Mouse (Mus musculus) forebrain, postnatal 0 days (tissue): ENCODE results near the gene Isyna1. TPM values are rescaled to one million over a fixed set of nuclear protein-coding genes. Genes with fewer than 3 reads are reported as not detected.

ENCODE experiments used
- ATAC-seq: fragments of 200-750 bp; cut with Nextera tagmentation; 2 replicates; pipeline ENCODE4 v1.8.0; 2017; ENCODE audit warnings: mild to moderate bottlenecking, moderate library complexity
- DNase-seq: peaks from one replicate; pipeline ENCODE4 v3.0.0-alpha.2; 2015
- H3K27ac ChIP-seq: fragments of 300-500 bp; sonication (generic); 2 replicates; pipeline ENCODE4 v1.5.1; 2014; ENCODE audit warnings: low read depth, mild to moderate bottlenecking, antibody characterized with exemption, low read length, moderate library complexity, mixed read lengths
- H3K27me3 ChIP-seq: fragments of 300-500 bp; sonication (generic); 2 replicates; pipeline ENCODE4 v1.6.1; 2014; ENCODE audit warnings: mild to moderate bottlenecking, low read length, mixed read lengths; ENCODE audit not compliant: insufficient read depth
- H3K36me3 ChIP-seq: fragments of 300-500 bp; sonication (generic); 2 replicates; pipeline ENCODE4 v1.6.1; 2014; ENCODE audit warnings: mild to moderate bottlenecking, moderate library complexity; ENCODE audit not compliant: insufficient read depth
- H3K4me1 ChIP-seq: fragments of 300-500 bp; sonication (generic); 2 replicates; pipeline ENCODE4 v1.6.1; 2014; ENCODE audit warnings: antibody characterized with exemption; ENCODE audit not compliant: insufficient read depth
- H3K4me2 ChIP-seq: fragments of 300-500 bp; sonication (generic); 2 replicates; pipeline ENCODE4 v1.6.1; 2014; ENCODE audit warnings: low read depth, mild to moderate bottlenecking, moderate library complexity
- H3K4me3 ChIP-seq: fragments of 300-500 bp; sonication (generic); 2 replicates; pipeline ENCODE4 v1.5.1; 2014; ENCODE audit warnings: low read depth, low read length, mixed read lengths
- H3K9ac ChIP-seq: fragments of 300-500 bp; sonication (generic); 2 replicates; pipeline ENCODE4 v1.6.1; 2014; ENCODE audit warnings: mild to moderate bottlenecking
- H3K9me3 ChIP-seq: fragments of 300-500 bp; sonication (generic); 2 replicates; pipeline ENCODE4 v1.6.1; 2016; ENCODE audit warnings: low read length
- CTCF ChIP-seq: sonication (generic); IDR thresholded peaks from 2 replicates; pipeline ENCODE4 v1.5.1; 2016; ENCODE audit warnings: antibody characterized with exemption, control low read depth, low read depth
- WGBS: fragments of 180-500 bp; shearing (Covaris S2); extraction: QIAGEN DNeasy Blood & Tissue Kit; methylation state at CpG from one replicate; pipeline ENCODE4 v1.1.7; 2014; 5-methylcytosine and 5-hydroxymethylcytosine counted together
- polyA plus RNA-seq: library from polyadenylated mRNA; unstranded; fragments of >200 nt; fragmentation: Nextera tagmentation; extraction: Ambion mirVana; gene quantifications from 2 replicates; pipeline ENCODE4 v1.2.1, GENCODE M21; 2015
- total RNA-seq: library from RNA; depleted of rRNA; stranded (reverse); fragments of >200 nt; gene quantifications from 2 replicates; pipeline ENCODE4 v1.2.3, GENCODE M21; 2014

Isyna1 gene
- total and polyA plus RNA-seq, 2 experiments from 2014 or later: 106 to 136 TPM

- Histone ChIP-seq H3K4me1 (peaks cover 24% of the 10 kb centered on the region), H3K27ac (peak overlapping the region; percentile 58; the same call in 1 of the 2 replicates), H3K27me3 (peaks cover 14% of the 10 kb centered on the region; the same call in 1 of the 2 replicates), H3K9ac (no peak overlapping the region; the same call in 1 of the 2 replicates), H3K36me3 (no peaks in the 10 kb centered on the region), H3K4me3 (peak overlapping the region; percentile 34; the same call in 1 of the 2 replicates), H3K9me3 (no peaks in the 10 kb centered on the region), H3K4me2 (peak overlapping the region; percentile 89)
- 0% methylated on average over 6 of the region's 6 CpGs for WGBS
- peak; percentile 82 for DNase-seq
- peak; percentile 94 for TF ChIP-seq CTCF
- no peak for ATAC-seq
Measured at GRCm38 (mm10) chr8:70611849-70612248, 17.7 kb downstream of the Isyna1 start.

GRCm38 (mm10) chr8:70613763-70614162 is 19.6 kb downstream of the Isyna1 start:
- no peak overlapping the region for H3K4me3 ChIP-seq
- TF ChIP-seq CTCF: no peak
- no peak overlapping the region for H3K9ac ChIP-seq
- H3K4me2 ChIP-seq: no peak overlapping the region
- no peak overlapping the region for H3K27ac ChIP-seq
- peaks cover 16% of the 10 kb centered on the region for H3K4me1 ChIP-seq
- WGBS: 9% methylated on average over 1 of the region's 1 CpGs
- DNase-seq (no peak), ATAC-seq (no peak)
- H3K36me3 ChIP-seq: no peaks in the 10 kb centered on the region
- H3K9me3 ChIP-seq: no peaks in the 10 kb centered on the region
- peaks cover 14% of the 10 kb centered on the region; the same call in 1 of the 2 replicates for H3K27me3 ChIP-seq

GRCm38 (mm10) chr8:70614469-70614868 is 20.3 kb downstream of the Isyna1 start:
- no peaks in the 10 kb centered on the region for H3K9me3 ChIP-seq
- ATAC-seq: no peak
- H3K9ac ChIP-seq: no peak overlapping the region
- no peak overlapping the region for H3K27ac ChIP-seq
- H3K36me3 ChIP-seq: no peaks in the 10 kb centered on the region
- H3K4me3 ChIP-seq: no peak overlapping the region
- H3K4me2 ChIP-seq: no peak overlapping the region
- peaks cover 9% of the 10 kb centered on the region; the same call in 1 of the 2 replicates for H3K27me3 ChIP-seq
- TF ChIP-seq CTCF: no peak
- 76% methylated on average over 5 of the region's 5 CpGs for WGBS
- H3K4me1 ChIP-seq: peaks cover 12% of the 10 kb centered on the region; the same call in 1 of the 2 replicates
- no peak for DNase-seq

- Histone ChIP-seq H3K27me3 (peaks cover 9% of the 10 kb centered on the region; the same call in 1 of the 2 replicates), H3K27ac (no peak overlapping the region), H3K4me1 (peaks cover 10% of the 10 kb centered on the region; the same call in 1 of the 2 replicates), H3K9ac (no peak overlapping the region), H3K4me3 (no peak overlapping the region), H3K4me2 (no peak overlapping the region), H3K36me3 (no peaks in the 10 kb centered on the region), H3K9me3 (no peaks in the 10 kb centered on the region)
- TF ChIP-seq CTCF: no peak
- DNase-seq (no peak), ATAC-seq (no peak)
- 91% methylated on average over 8 of the region's 8 CpGs for WGBS
Measured at GRCm38 (mm10) chr8:70615281-70615680, 21.1 kb downstream of the Isyna1 start.

GRCm38 (mm10) chr8:70615894-70616293 is 21.7 kb downstream of the Isyna1 start, which contains the start of gene Lrrc25:
TSS of gene Lrrc25 (plus strand) at chr8:70616155.
- no peak within 1 kb of the TSS for H3K4me2 ChIP-seq
- no peak for TF ChIP-seq CTCF
- H3K27me3 ChIP-seq: peaks cover 8% of the 10 kb centered on the region; the same call in 1 of the 2 replicates
- H3K4me3 ChIP-seq: no peak within 1 kb of the TSS
- H3K9me3 ChIP-seq: no peaks in the 10 kb centered on the region
- 95% methylated on average over 3 of the region's 3 CpGs for WGBS
- no peak within 1 kb of the TSS for H3K27ac ChIP-seq
- ATAC-seq: no peak
- H3K9ac ChIP-seq: no peak within 1 kb of the TSS
- DNase-seq: no peak
- peaks cover 7% of the 10 kb centered on the region; the same call in 1 of the 2 replicates for H3K4me1 ChIP-seq
- H3K36me3 ChIP-seq: no peaks in the 10 kb centered on the region

- Histone ChIP-seq H3K9me3 (no peaks in the 10 kb centered on the region), H3K4me2 (no peak overlapping the region), H3K36me3 (no peaks in the 10 kb centered on the region), H3K9ac (no peak overlapping the region), H3K4me1 (no peaks in the 10 kb centered on the region; the same call in 1 of the 2 replicates), H3K4me3 (no peak overlapping the region), H3K27ac (no peak overlapping the region), H3K27me3 (peaks cover under 1% of the 10 kb centered on the region; the same call in 1 of the 2 replicates)
- no peak for ATAC-seq
- no peak for DNase-seq
- 61% methylated on average over 11 of the region's 11 CpGs for WGBS
- TF ChIP-seq CTCF: no peak
Measured at GRCm38 (mm10) chr8:70616645-70617044, 22.5 kb downstream of the Isyna1 start.

GRCm38 (mm10) chr8:70617985-70618384 is 23.8 kb downstream of the Isyna1 start:
- H3K4me2 ChIP-seq: no peak overlapping the region
- H3K27me3 ChIP-seq: no peaks in the 10 kb centered on the region
- H3K4me1 ChIP-seq: no peaks in the 10 kb centered on the region
- no peak for TF ChIP-seq CTCF
- no peak overlapping the region for H3K9ac ChIP-seq
- no peak overlapping the region for H3K4me3 ChIP-seq
- H3K9me3 ChIP-seq: no peaks in the 10 kb centered on the region
- WGBS: 79% methylated on average over 11 of the region's 11 CpGs
- DNase-seq (no peak), ATAC-seq (no peak)
- H3K27ac ChIP-seq: no peak overlapping the region
- H3K36me3 ChIP-seq: no peaks in the 10 kb centered on the region
